Mouse (Mus musculus) c-Kit-positive CD71-positive TER-119-positive erythroid progenitor cells, embryonic 14.5 days (primary cell): Measurements from ENCODE around the gene Rnf39.
"Not testable (repeated sequence)": the region's sequence is repeated elsewhere in the genome, so short reads cannot be mapped to it uniquely, and the experiment has no call there.

Source experiments
- DNase-seq: peaks from one replicate; pipeline ENCODE4 v3.0.0-alpha.2; 2013; ENCODE audit warnings: low spot score

Gene Rnf39

GRCm38 (mm10) chr17:36982253-36983155 is 39.8 kb downstream of the Rnf39 start:
- no peak for DNase-seq

GRCm38 (mm10) chr17:36988475-36988874 is 45.8 kb downstream of the Rnf39 start:
- DNase-seq = no peak

- DNase-seq = no peak
Measured at GRCm38 (mm10) chr17:36989437-36989836, 46.7 kb downstream of the Rnf39 start, which contains the start of gene H2-M5. Gene H2-M5, minus strand, starts transcription at chr17:36989537.

- DNase-seq = not testable (repeated sequence)
Measured at GRCm38 (mm10) chr17:36990630-36991029, 47.9 kb downstream of the Rnf39 start.

GRCm38 (mm10) chr17:36992336-36993104 is 49.8 kb downstream of the Rnf39 start:
- no peak for DNase-seq

- DNase-seq = no peak
Measured at GRCm38 (mm10) chr17:36993770-36994325, 51.1 kb downstream of the Rnf39 start.

- no peak for DNase-seq
Measured at GRCm38 (mm10) chr17:36994528-36994927, 51.8 kb downstream of the Rnf39 start.

GRCm38 (mm10) chr17:36995448-36995847 is 52.7 kb downstream of the Rnf39 start:
- no peak for DNase-seq

GRCm38 (mm10) chr17:36997033-36997735 is 54.5 kb downstream of the Rnf39 start:
- DNase-seq = peak; percentile 32
